Comparison of ENCODE assay signal across 19 mouse cellular contexts in the genomic region with DNA sequence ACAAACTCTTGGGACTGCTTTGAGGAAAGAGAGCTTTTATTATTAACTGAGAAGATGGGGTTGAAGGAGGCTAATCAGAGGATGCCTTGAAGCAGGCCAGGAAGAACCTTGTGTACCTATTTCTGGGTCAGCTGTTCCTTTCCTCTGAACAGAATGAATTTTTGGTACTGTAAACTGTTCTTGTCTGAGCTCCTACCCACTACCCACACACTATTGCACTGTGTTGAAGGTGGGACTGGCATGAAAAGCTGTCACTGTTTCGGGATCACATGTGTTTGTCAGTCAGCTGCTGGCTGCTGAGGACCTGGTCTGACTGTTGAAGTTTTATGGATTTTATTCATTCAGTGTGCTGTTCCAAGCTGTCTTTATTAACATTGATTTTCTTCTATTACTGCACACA.
"Had no signal": no experiment of that assay in that cellular context is flagged by ENCODE, and none has a peak within 500 bp of the region (broad histone marks: within the 10 kb centered on the region; RNA-seq: fewer than 3 reads in every experiment).

No protein-coding gene starts in this region.

- H3K27ac ChIP-seq: midbrain, embryonic 10.5 days; midbrain, embryonic 12.5 days; neural tube, embryonic 13.5 days; neural tube, embryonic 15.5 days had no signal

- H3K4me3 ChIP-seq: midbrain, embryonic 10.5 days; midbrain, embryonic 12.5 days; myocyte; neural tube, embryonic 13.5 days; neural tube, embryonic 15.5 days had no signal

- ATAC-seq: midbrain, embryonic 16.5 days had no signal

- DNase-seq: lung, adult 18-20 months; lung, embryonic 14.5 days; lung, postnatal 10 days; lung, postnatal 4 days; midbrain, embryonic 14.5 days; retina, postnatal 1 day; right cerebral cortex, adult 18-20 months; right cerebral cortex, postnatal 25 days; right cerebral cortex, postnatal 4 days; spleen, adult 18-20 months; thymus, adult 2 months; thymus, postnatal 25 days; thymus, postnatal 4 days had no signal
